Mouse (Mus musculus) macrophage (primary cell): ENCODE measurements around the gene 1110051M20Rik. TPM values are rescaled to one million over a fixed set of nuclear protein-coding genes. Genes with fewer than 3 reads are reported as not detected.
"Not testable (repeated sequence)": the region's sequence is repeated elsewhere in the genome, so short reads cannot be mapped to it uniquely, and the experiment has no call there.

Experiments used
- H3K27ac ChIP-seq: fragments of 350-480 bp; formaldehyde crosslinking; 2 replicates; pipeline ENCODE4 v1.9.0; 2021
- H3K36me3 ChIP-seq: fragments of 350-480 bp; formaldehyde crosslinking; 2 replicates; pipeline ENCODE4 v1.9.0; 2021; ENCODE audit errors: inconsistent target
- H3K4me3 ChIP-seq: fragments of 350-480 bp; formaldehyde crosslinking; 2 replicates; pipeline ENCODE4 v1.9.0; 2021; ENCODE audit errors: inconsistent target
- H3K79me2 ChIP-seq: fragments of 350-480 bp; formaldehyde crosslinking; 2 replicates; pipeline ENCODE4 v1.9.0; 2021; ENCODE audit errors: inconsistent target
- WGBS: methylation state at CpG from one replicate; pipeline ENCODE4 v1.1.7; 2026; ENCODE audit warnings: inconsistent platforms; ENCODE audit not compliant: missing documents; 5-methylcytosine and 5-hydroxymethylcytosine counted together
- polyA plus RNA-seq: library from polyadenylated mRNA; stranded (reverse); fragments of 250-400 nt; gene quantifications from 3 replicates; pipeline ENCODE4 v1.2.4, GENCODE M21; 2018; ENCODE audit warnings: inconsistent platforms
- total RNA-seq, 78 experiments: library from RNA; depleted of rRNA; stranded (reverse); fragments of 250-400 nt; gene quantifications; 1 replicate in 9 of 78; 2 replicates in 24 of 78; 3 replicates in 43 of 78; 4 replicates in 2 of 78; pipeline ENCODE4 v1.2.4; 2018; ENCODE audit warnings: inconsistent platforms in 56 of 78

The 1110051M20Rik gene
- 10 to 100 TPM in 18 of 26 experiments, 1 to 10 TPM in 7, not detected in 1; 1.4 to 23.9 (median 12.6) TPM for total RNA-seq (2018; cell fraction: chromatin; rRNA removed)
- total RNA-seq (2018; cell fraction: cytosol; rRNA removed), result 1 to 10 TPM; 3.8 to 8.2 (median 6.0) TPM
- total RNA-seq (2018; cell fraction: nucleus; rRNA removed), result 10 to 100 TPM in 7 of 26 experiments, 1 to 10 TPM in 19; 2.0 to 15.3 (median 8.1) TPM
- polyA plus RNA-seq, result 4.8 to 7.1 TPM (median 5.0 TPM) in 3 replicates

DNA sequence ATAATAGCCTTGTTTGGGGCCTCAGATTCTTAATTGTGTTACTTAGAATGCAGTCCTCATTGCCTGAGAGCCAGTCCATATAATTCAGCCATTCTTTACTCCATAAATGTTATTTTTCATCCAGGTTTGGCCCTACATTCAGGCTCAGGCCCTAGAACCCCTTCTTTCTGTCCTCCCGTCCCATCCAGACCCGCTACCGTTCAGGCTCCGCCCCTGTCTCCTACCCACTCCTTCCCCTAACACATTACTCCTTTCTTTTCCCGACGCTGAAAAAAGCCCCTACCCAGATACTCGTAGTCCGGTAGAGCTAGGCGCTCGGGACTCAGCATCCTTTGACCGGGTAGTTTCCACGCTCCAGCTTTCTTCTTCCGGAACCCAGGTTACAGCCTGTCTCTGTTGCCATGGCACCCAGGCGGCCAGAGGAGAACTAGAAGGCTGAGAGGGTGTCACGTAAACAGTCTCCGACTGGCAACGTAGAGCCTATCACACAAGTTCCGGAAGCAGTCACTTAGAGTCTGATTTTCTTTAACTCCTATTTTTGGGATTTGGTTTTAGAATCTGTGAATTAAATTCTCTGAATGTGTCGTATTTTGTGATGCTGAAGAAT is at the start of gene 1110051M20Rik:
Gene 1110051M20Rik (minus strand): TSS at position 419 of the 607 bp plus-strand sequence.
- no peaks in the 10 kb centered on the region for H3K79me2 ChIP-seq
- 6% methylated on average over 19 of the region's 19 CpGs for WGBS
- no peaks in the 10 kb centered on the region for H3K36me3 ChIP-seq
- H3K4me3 ChIP-seq, result peak within 1 kb of the TSS; percentile 67
- H3K27ac ChIP-seq, result no peak within 1 kb of the TSS

- Histone ChIP-seq H3K4me3 (no peak overlapping the region), H3K36me3 (peaks cover 19% of the 10 kb centered on the region; the same call in 1 of the 2 replicates), H3K79me2 (no peaks in the 10 kb centered on the region), H3K27ac (no peak overlapping the region)
- 99% methylated on average over 9 of the region's 9 CpGs for WGBS
These were observed 49.5 kb upstream of the 1110051M20Rik start for GRCm38 (mm10) chr2:91493981-91494380.

DNA sequence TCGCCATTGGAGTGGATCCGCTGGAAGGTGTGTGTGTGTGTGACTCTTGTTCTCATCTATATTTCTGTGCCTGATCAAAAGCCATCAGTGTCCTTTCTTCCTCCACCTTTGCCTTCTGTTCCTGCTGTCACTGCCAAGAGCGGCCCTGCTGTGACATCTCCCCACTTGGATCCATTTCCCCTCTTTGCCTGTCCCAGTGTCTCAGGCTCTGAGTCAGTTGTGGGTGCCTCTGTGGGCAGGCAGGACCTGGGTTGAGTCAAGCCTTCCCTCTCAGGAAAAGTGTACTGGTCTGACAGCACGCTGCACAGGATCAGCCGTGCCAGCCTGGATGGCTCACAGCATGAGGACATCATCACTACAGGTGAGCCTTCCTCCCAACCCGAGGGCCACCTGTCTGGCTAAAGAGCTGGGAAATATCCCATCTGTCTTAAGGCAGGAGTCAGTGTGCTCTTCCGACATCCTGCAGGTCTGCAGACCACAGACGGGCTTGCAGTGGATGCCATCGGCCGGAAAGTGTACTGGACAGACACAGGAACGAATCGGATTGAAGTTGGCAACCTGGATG is 47.6 kb upstream of the 1110051M20Rik start:
- Histone ChIP-seq H3K79me2 (no peaks in the 10 kb centered on the region), H3K27ac (no peak overlapping the region), H3K36me3 (peaks cover 25% of the 10 kb centered on the region; the same call in 1 of the 2 replicates), H3K4me3 (no peak overlapping the region)
- 93% methylated on average over 12 of the region's 12 CpGs for WGBS

GRCm38 (mm10) chr2:91487295-91487694 is 42.8 kb upstream of the 1110051M20Rik start:
- no CpG with 5 or more reads among the region's 3 CpGs for WGBS
- H3K27ac ChIP-seq, H3K4me3 ChIP-seq, H3K79me2 ChIP-seq: not testable (repeated sequence)
- peaks cover 25% of the 10 kb centered on the region; the same call in 1 of the 2 replicates for H3K36me3 ChIP-seq

DNA sequence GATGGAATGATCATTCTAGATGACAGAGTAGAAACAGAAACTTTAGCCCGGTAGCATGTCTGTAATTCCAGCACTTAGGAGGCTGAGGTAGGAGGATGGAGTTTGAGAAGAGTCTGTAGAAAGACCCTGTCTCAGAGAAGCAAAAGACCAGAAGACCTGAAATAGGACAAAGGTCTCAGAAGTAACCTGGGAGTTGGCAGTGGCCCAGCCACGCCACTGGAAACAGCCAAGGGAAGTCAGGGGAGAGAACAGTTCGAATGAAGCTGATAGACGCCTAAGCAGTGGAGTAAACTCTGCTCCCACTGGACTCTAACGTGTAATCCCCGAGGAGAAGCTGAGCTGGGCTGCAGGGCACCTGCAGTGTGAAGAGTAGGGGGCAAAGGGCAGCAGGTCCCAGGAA is 40.8 kb upstream of the 1110051M20Rik start:
- 58% methylated on average over 6 of the region's 6 CpGs for WGBS
- H3K4me3 ChIP-seq, result no peak overlapping the region
- H3K27ac ChIP-seq, result peak overlapping the region; percentile 84
- no peaks in the 10 kb centered on the region for H3K79me2 ChIP-seq
- peaks cover 16% of the 10 kb centered on the region; the same call in 1 of the 2 replicates for H3K36me3 ChIP-seq

- H3K27ac ChIP-seq, result peak overlapping the region; percentile 84
- H3K79me2 ChIP-seq, result no peaks in the 10 kb centered on the region
- 4% methylated on average over 4 of the region's 4 CpGs for WGBS
- H3K36me3 ChIP-seq, result peaks cover 12% of the 10 kb centered on the region; the same call in 1 of the 2 replicates
- no peak overlapping the region for H3K4me3 ChIP-seq
These were observed 40.2 kb upstream of the 1110051M20Rik start for GRCm38 (mm10) chr2:91484698-91485097.

DNA sequence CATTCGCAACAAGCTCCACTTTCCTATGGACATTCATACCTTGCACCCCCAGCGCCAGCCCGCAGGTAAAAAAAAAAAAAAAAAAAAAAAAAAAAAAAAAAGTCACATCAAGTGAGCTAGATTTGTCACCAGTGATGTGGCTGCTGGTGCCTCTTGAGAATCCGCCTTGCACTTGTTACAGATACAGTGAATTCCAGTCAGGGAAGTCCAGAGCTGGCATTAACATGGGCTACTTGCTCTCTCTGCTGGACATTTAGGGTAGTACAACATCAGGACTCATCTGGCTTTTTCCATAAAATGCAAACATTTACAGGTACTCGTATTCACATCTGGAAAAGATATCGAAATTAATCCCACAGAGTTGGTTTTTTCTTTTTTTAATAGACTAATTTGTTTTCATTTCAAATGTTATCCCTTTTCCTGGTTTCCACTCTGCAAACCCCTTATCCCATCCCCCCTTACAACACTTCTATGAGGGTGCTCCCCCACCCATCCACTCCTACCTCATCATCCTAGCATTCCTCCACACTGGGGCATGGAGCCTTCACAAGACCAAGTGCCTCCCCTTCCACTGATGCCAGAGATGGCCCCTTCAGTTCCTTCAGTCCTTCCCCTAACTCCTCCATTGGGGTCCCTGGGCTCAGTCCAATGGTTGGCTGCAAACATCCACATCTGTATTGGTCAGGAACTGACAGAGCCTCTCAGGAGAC is 36.5 kb upstream of the 1110051M20Rik start:
- Histone ChIP-seq H3K36me3 (no peaks in the 10 kb centered on the region), H3K27ac (no peak overlapping the region), H3K79me2 (no peaks in the 10 kb centered on the region), H3K4me3 (no peak overlapping the region)
- 58% methylated on average over 6 of the region's 6 CpGs for WGBS

- H3K79me2 ChIP-seq, result no peaks in the 10 kb centered on the region
- no peak overlapping the region for H3K27ac ChIP-seq
- WGBS, result 89% methylated on average over 9 of the region's 9 CpGs
- H3K36me3 ChIP-seq, result no peaks in the 10 kb centered on the region
- H3K4me3 ChIP-seq, result no peak overlapping the region
These were observed 35.9 kb upstream of the 1110051M20Rik start for GRCm38 (mm10) chr2:91480399-91480801.

- no peaks in the 10 kb centered on the region for H3K79me2 ChIP-seq
- peak overlapping the region; percentile 27 for H3K4me3 ChIP-seq
- peak overlapping the region; percentile 40; the same call in 1 of the 2 replicates for H3K27ac ChIP-seq
- H3K36me3 ChIP-seq, result no peaks in the 10 kb centered on the region
- 73% methylated on average over 7 of the region's 7 CpGs for WGBS
These were observed 32.3 kb upstream of the 1110051M20Rik start for GRCm38 (mm10) chr2:91476841-91477240.

- H3K27ac ChIP-seq, result peak overlapping the region; percentile 40
- peak overlapping the region; percentile 27 for H3K4me3 ChIP-seq
- H3K79me2 ChIP-seq, result no peaks in the 10 kb centered on the region
- no peaks in the 10 kb centered on the region for H3K36me3 ChIP-seq
- WGBS, result 11% methylated on average over 17 of the region's 17 CpGs
These were observed 31.8 kb upstream of the 1110051M20Rik start for GRCm38 (mm10) chr2:91476251-91476661.

DNA sequence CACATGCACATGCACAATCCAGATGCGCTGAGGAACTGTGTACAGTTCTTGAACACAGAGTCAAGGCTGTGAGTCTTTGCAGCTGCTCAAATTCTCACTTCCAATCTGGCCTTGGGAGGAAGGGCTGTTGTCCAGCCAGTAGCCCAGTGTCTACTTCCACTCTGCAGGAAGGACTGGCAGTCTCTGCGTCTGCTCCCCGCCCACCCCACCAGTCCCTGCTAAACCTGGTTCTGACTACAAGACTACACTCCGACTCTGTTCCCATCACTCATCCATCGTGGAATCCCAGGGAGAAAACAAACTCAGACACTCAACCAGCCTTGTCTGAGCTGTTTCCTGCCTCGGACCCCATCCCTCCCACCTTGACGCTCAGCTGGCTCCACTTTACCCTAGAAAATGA is 31.3 kb upstream of the 1110051M20Rik start:
- Histone ChIP-seq H3K4me3 (peak overlapping the region; percentile 27; the same call in 1 of the 2 replicates), H3K27ac (peak overlapping the region; percentile 40), H3K36me3 (no peaks in the 10 kb centered on the region), H3K79me2 (no peaks in the 10 kb centered on the region)
- 56% methylated on average over 7 of the region's 7 CpGs for WGBS

DNA sequence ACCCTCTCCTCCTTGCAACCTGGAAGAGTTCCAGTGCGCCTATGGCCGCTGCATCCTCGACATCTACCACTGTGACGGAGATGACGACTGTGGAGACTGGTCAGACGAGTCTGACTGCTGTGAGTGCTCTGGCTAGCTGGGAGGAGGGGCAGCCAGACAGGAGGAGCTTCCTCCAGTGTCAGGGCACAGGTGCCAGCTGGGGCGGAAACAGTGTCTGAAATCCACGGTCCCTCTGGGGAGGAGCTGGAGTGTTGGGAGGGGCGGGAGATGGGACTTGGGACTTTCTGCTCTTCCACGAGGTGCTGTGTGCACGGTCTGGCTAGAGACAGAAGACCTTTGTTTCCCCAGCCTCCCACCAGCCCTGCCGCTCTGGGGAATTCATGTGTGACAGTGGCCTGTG is 29.9 kb upstream of the 1110051M20Rik start:
- no peak overlapping the region for H3K27ac ChIP-seq
- H3K4me3 ChIP-seq, result no peak overlapping the region
- 75% methylated on average over 12 of the region's 12 CpGs for WGBS
- H3K36me3 ChIP-seq, result no peaks in the 10 kb centered on the region
- no peaks in the 10 kb centered on the region for H3K79me2 ChIP-seq

DNA sequence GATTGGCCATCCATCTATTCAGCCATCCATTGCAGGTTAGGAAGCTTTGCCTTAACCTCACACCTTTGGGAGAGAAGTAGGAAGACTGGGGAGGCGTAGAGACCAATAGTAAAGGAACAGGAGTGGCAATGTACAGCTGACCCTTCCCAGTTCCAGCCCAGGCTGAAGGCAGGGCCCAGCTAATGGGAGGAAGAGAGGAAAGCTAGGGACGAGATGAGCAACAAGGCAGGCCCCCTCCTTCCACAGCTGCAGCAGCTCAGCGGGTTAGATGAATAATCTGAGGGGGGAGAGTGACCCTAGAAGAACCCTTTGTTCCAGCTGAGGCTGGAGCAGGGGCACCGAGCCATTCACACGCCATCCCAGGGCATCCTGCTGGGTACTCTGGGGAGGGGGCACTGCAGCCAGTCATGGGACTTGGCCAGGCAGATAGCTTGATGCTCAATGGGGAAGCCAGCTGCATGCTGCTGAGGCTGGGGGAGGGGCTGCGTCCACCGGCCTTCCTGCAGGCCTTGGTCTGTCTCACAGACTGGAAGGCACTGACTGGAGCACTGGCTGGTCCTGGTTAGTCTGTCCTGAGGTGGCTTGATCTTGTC is 25.6 kb upstream of the 1110051M20Rik start:
- no peak overlapping the region for H3K4me3 ChIP-seq
- WGBS, result 78% methylated on average over 7 of the region's 7 CpGs

GRCm38 (mm10) chr2:91467613-91468012 is 23.1 kb upstream of the 1110051M20Rik start:
- 90% methylated on average over 8 of the region's 8 CpGs for WGBS
- Histone ChIP-seq H3K36me3 (no peaks in the 10 kb centered on the region), H3K27ac (no peak overlapping the region), H3K79me2 (no peaks in the 10 kb centered on the region), H3K4me3 (no peak overlapping the region)

More for the DNA sequence above, 25.6 kb upstream of the 1110051M20Rik start:
- Histone ChIP-seq H3K36me3 (no peaks in the 10 kb centered on the region), H3K27ac (no peak overlapping the region), H3K79me2 (no peaks in the 10 kb centered on the region)
